Mouse (Mus musculus): ENCODE data around the gene Sec14l1. TPM values are rescaled to one million over a fixed set of nuclear protein-coding genes. Genes with fewer than 3 reads are reported as not detected.
A peak's percentile ranks its signal among the peaks of the same experiment; 100 is the strongest.
"Not testable (repeated sequence)": the region's sequence is repeated elsewhere in the genome, so short reads cannot be mapped to it uniquely, and the experiment has no call there.

Sec14l1 gene
- total RNA-seq (2021): 10 to 100 TPM; 37.6 to 42.9 TPM
- long read RNA-seq, experiment 1, full-length matches to known transcripts: 21 of 48 reads
- long read RNA-seq, experiment 1, partial matches to known transcripts: 14 of 48 reads
- long read RNA-seq, experiment 1, other reads (novel, unspliced or antisense): 13 of 48 reads
- long read RNA-seq, experiment 2, full-length matches to known transcripts: 22 of 39 reads
- long read RNA-seq, experiment 2, partial matches to known transcripts: 14 of 39 reads
- long read RNA-seq, experiment 2, other reads (novel, unspliced or antisense): 3 of 39 reads

DNA sequence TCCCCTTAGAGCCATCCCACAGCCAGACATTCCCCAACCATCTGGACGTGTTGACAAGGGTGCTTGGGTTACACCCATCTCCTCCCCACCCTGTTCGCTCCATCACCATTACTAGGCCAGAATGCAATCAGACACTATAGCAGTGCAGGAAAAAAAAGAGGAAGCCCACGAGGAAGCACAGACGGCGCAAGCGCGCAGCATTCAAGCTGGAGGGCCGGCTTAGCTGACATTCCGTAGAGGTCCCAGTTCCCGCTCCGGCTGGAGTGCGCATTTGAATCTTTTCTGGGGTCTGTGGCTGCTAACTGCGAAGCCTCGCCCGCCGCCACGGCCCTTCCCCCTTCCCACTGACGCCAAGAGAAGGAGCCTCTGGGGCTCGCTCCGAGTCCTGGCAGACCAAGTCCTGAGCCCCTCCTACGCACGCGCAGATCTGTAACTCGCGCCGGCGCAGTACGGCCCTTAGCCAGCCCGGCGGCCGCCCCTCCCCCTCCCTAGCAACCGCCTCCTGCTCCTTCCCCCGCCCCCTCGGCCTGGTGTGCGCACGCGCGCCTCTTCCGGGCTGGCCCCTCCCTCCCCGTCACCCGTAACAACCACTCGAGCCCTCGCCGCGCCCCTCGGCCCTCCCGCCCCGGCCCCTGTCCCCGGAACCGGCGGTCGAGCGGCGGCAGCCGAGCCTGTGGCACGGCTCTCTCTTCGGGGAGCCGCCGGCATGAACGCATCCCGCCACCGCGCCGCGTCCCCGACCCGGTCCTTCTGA is at the start of gene Sec14l1:
TSS of gene Sec14l1 (plus strand) at position 577 of the 754 bp plus-strand sequence.
- intact Hi-C loops (cut with DNase I): no loop called here
- peak; percentile 99 to 100 for DNase-seq

DNA sequence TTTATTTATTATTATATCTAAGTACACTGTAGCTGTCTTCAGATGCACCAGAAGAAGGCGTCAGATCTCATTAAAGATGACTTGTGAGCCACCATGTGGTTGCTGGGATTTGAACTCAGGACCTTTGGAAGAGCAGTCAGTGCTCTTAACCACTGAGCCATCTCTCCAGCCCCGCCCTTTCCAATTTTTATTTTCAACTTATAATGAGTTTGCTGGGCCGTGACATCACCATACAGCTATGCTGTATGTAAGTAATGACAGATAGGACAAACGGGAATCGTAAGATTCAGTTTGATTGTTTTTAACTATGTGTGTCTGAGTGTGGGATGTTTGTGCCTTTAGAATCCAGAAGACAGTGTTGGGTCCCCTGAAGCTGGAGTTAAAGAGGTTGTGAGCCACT is 49.4 kb upstream of the Sec14l1 start:
- intact Hi-C loops (cut with DNase I); DNase-seq: not testable (repeated sequence)

- intact Hi-C loops (cut with DNase I): no loop called here
- DNase-seq: no peak
Observed at GRCm38 (mm10) chr11:117066738-117067137, 48.2 kb upstream of the Sec14l1 start.

DNA sequence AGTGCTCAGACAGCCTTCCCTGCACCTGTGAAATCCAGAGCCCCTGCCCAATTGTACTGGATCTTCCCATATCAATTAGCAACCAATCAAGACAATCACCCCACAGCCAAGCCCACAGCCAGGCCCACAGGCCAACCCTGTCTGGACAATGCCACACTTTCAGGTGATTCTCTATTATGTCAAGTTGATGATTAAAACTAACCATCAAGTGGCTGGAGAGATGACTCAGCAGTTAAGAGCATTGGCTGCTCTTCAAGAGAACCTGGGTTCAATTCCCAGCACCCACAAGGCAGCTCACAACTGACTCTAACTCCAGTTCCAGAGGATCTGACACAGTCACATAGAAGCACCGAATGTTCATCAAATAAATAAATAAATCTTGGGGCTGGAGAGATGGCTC is 46.6 kb upstream of the Sec14l1 start:
- no peak for DNase-seq
- intact Hi-C loops (cut with DNase I): no loop called here

DNA sequence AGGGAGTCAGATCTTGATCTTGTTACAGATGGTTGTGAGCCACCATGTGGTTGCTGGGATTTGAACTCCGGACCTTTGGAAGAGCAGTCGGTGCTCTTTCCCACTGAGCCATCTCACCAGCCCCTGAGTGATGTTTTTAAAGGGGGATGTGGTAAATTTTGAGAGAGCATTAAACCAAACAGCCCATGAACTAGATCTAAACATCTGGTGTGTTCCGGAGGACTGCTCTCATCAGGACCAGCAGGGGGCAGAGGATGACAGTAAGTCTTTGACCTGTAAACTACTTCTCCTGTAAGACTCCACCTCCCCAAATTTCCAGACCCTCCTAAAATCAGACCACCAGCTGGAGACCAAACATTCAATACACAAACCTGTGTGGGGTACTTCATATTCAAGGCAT is 45.9 kb upstream of the Sec14l1 start:
- DNase-seq: no peak
- intact Hi-C loops (cut with DNase I): no loop called here

DNA sequence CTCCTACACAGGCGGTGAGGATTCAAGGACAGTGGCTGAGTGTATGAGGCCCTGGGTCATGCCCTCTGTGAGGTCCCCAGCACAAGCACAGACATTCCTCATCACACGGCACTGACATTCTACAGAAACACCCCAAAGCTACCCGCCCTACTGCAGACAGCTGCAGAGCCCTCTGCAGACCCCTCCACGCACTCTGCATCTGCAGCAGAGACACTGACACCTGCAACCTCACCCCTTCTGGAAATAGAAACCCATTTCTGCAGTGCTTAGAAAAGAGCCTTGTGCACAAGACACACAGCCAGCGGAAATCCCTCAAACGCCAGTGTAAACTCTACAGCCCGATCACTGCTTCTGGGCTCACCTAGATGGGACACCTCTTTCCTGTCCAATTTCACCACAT is 44.3 kb upstream of the Sec14l1 start:
- DNase-seq: no peak
- intact Hi-C loops (cut with DNase I): loop anchor here (5.0 kb wide), 2 partner anchors 167 to 292 kb away; no protein-coding TSS in a partner anchor

DNA sequence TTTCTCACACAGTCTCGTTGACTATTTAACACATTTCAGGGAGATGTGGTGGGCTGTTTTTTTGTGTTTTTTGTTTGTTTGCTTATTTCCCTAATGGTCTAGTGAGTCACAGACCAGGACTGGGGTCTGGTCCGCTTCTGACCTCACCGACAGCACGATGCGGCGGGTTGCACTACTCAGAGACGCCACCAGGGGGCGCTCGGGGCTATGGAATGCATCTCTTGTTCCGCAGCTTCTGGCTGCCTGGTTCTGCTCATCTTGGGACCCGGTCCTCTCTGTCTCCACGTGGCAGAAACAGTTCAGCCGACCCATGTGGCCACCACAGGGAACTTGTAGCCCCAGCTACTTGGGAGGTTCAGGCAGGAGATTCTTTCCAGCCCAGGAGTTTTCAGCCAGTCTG is 42.8 kb upstream of the Sec14l1 start:
- DNase-seq: peak; percentile 80 to 82
- intact Hi-C loops (cut with DNase I): loop anchor here (1.0 to 5.0 kb wide), 3 partner anchors 105 to 290 kb away; no protein-coding TSS in a partner anchor

GRCm38 (mm10) chr11:117073426-117073825 is 41.5 kb upstream of the Sec14l1 start:
- no peak for DNase-seq
- intact Hi-C loops (cut with DNase I): loop anchor here (5.0 kb wide), 2 partner anchors 164 to 289 kb away; no protein-coding TSS in a partner anchor

DNA sequence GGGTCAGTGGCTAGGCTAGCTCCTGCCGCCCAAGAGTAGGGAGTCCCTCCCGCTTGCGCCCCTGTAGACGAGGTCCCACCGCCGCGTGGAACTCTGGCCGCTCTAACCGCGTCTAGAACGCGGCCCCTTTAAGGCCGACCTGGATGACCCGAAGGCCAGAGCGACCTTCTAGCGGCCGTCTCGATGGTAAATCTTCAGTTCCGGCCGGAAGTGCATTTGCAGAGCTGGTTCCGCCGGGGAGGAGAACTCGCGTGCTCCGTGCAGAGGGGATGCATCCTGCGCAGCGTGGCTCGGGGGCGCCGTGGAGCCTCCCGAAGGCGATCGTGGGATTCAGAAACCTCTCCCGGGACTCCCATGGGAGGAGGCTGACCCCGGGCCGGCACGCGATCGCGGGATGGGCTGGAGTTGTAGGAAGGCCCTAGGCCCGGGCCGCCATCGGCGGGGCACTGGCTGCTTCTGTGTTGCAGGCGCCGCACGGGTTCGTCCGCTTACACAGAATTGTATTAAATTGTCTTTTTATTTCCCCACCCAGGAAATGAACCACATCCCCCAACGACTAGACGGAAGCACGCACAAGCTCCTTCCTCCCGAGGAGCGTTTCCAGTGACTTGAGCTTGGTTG is 38.3 kb upstream of the Sec14l1 start:
- intact Hi-C loops (cut with DNase I): no loop called here
- DNase-seq: peak; percentile 76 to 80

DNA sequence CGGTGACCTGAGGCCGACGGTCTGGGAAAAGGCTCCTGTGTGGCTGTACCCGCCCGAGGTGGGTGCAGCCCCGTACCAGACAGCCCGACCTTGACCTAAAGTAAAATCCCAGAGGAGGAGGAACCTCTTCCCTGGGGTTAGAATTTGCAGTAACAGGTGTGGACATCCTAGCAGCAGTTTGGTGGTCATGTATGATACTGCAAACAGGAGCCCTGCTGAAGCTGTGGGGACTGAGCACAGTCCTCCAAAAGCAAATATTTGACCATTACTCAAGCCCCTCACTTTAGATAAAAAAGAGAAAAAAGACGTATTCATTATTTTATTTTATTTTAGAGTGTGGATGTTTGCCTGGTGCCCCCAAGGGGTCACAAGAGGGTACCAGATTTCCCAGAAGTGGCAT is 37.7 kb upstream of the Sec14l1 start:
- intact Hi-C loops (cut with DNase I): no loop called here
- DNase-seq: no peak

- DNase-seq: no peak
- intact Hi-C loops (cut with DNase I): no loop called here
Observed at GRCm38 (mm10) chr11:117077902-117078301, 37.1 kb upstream of the Sec14l1 start.

GRCm38 (mm10) chr11:117078637-117079240 is 36.2 kb upstream of the Sec14l1 start:
- intact Hi-C loops (cut with DNase I): no loop called here
- no peak for DNase-seq

- DNase-seq: no peak
- intact Hi-C loops (cut with DNase I): loop anchor here (5.0 kb wide), 1 partner anchor 43 kb away; no protein-coding TSS in a partner anchor
Observed at GRCm38 (mm10) chr11:117079651-117080190, 35.2 kb upstream of the Sec14l1 start.

- intact Hi-C loops (cut with DNase I): loop anchor here (5.0 kb wide), 1 partner anchor 42 kb away; no protein-coding TSS in a partner anchor
- no peak for DNase-seq
Observed at GRCm38 (mm10) chr11:117080209-117080608, 34.8 kb upstream of the Sec14l1 start.

- intact Hi-C loops (cut with DNase I): loop anchor here (5.0 kb wide), 1 partner anchor 41 kb away; no protein-coding TSS in a partner anchor
- peak; percentile 78 to 79 for DNase-seq
Observed at GRCm38 (mm10) chr11:117081165-117082064, 33.6 kb upstream of the Sec14l1 start.

DNA sequence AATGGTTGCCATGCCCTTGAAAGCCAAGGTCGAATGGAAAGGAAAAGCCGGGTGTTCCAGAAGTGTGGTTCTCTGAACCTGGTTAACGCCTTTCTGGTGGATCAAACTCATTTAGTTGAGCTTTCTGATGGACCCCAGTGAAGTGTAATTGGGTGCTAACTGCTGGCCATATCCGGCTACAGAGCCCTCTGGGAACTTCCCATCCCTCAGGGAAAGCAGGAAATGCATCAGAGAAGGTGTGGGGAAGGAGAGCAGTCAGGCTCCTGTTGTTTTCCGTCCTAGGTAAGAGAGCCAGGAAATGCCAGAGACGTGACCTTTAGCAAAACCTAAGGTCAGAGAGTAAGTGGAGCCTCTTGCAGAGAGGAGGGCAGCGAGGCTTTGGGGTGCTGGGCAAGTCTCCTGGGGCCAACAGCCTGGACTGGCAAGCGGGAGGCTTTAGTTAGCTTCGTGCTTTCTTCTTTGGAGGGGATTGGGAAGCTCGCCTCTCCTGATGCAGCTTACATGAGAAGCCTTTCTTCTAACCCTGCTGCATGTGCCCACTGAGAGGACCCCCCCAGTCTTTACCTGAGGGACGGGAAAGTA is 32.5 kb upstream of the Sec14l1 start:
- intact Hi-C loops (cut with DNase I): loop anchor here (5.0 kb wide), 1 partner anchor 40 kb away; no protein-coding TSS in a partner anchor
- no peak for DNase-seq

- intact Hi-C loops (cut with DNase I): loop anchor here (5.0 kb wide), 1 partner anchor 39 kb away; no protein-coding TSS in a partner anchor
- peak; percentile 39 to 54 for DNase-seq
Observed at GRCm38 (mm10) chr11:117083052-117083881, 31.7 kb upstream of the Sec14l1 start.

DNA sequence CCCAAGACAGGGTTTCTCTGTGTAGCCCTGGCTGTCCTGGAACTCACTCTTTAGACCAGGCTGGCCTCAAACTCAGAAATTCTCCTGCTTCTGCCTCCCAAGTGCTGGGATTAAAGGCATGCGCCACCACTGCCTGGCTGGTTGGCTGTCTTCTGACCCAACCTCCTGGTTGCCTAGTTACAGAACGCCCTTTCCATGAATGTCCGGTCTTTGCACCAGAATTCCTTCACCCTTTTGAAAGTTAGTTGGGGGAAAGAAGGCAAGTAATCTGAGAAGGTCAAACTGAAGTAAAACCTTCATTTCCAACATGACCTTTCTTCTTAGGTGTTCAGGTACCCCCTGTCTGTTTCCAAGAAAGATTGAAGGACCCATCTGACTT is 31.1 kb upstream of the Sec14l1 start:
- DNase-seq: not testable (repeated sequence)
- intact Hi-C loops (cut with DNase I): loop anchor here (5.0 kb wide), 1 partner anchor 38 kb away; no protein-coding TSS in a partner anchor
